Mouse (Mus musculus): ENCODE measurements around the gene Bhlha9. TPM values are rescaled to one million over a fixed set of nuclear protein-coding genes. Genes with fewer than 3 reads are reported as not detected.

Bhlha9 gene
- polyA plus RNA-seq, 1 experiment from 2014 or later, result not detected

DNA sequence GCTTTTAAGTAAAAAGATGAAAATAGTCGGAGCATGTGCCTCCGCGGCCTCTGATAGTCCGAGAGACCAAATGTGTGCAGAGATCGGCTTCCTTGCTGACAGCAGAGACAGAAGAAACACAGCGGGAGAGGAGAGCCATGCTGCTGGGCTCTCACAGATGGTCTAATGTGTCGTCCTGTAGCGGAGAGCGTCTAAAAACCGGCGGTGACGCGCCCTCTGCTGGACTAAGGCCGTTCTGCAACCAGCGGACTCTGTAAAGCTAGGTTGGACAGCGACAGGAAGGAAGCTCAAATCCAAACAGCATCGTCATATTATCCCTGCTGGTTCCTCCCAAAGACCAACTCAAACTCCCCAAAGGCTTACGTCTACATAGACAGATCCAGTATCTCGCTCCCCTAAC lies 26.3 kb upstream of the Bhlha9 start:
- no peak overlapping the region for H3K9ac ChIP-seq (replicated peaks; ENCODE audit: low read depth)
- H3K4me1 ChIP-seq (ENCODE audit: insufficient read depth, low read depth, low read length), result no peaks in the 10 kb centered on the region
- DNase-seq (ENCODE audit: low spot score) (peak; percentile 91), ATAC-seq (peak; percentile 81)
- H3K4me2 ChIP-seq (replicated peaks; ENCODE audit: low read depth, low read length), result peak overlapping the region; percentile 30; the same call in 1 of the 2 replicates
- WGBS, result under 1% methylated on average over 19 of the region's 19 CpGs
- H3K27me3 ChIP-seq (replicated peaks; ENCODE audit: insufficient read depth, low read length), result no peaks in the 10 kb centered on the region
- no peaks in the 10 kb centered on the region for H3K36me3 ChIP-seq (ENCODE audit: insufficient read depth, low read length)
- H3K27ac ChIP-seq (ENCODE audit: low read length), result no peak overlapping the region
- TF ChIP-seq EP300 (IDR thresholded peaks at IDR 0.05) (no peak), CTCF (IDR thresholded peaks at IDR 0.05) (peak; percentile 96)
- H3K9me3 ChIP-seq (ENCODE audit: low read length), result no peaks in the 10 kb centered on the region
- H3K4me3 ChIP-seq (ENCODE audit: low read depth, low read length), result no peak overlapping the region

DNA sequence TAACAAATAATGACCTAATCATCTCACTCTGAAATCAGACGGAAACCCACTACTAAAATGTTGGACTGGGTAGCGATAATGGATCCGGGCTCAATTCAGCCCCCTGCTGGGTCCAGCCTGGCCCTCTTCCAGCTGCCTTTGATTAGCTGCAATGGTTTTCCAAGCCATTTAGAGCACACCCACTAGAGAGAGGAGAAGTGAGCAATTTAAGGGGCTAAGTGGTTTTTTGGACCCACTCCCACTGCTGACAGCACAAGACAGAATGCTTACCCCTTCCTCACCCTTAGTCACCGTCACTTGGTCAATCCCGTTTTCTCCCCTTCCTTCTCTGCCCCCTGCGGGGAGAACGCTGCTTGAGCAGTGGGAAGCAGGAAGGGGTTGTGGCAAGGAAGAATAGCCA lies 25.2 kb upstream of the Bhlha9 start:
- TF ChIP-seq EP300 (IDR thresholded peaks at IDR 0.05) (no peak), CTCF (IDR thresholded peaks at IDR 0.05) (no peak)
- Histone ChIP-seq H3K9me3 (ENCODE audit: low read length) (no peaks in the 10 kb centered on the region), H3K36me3 (ENCODE audit: insufficient read depth, low read length) (no peaks in the 10 kb centered on the region), H3K27ac (ENCODE audit: low read length) (no peak overlapping the region), H3K4me2 (replicated peaks; ENCODE audit: low read depth, low read length) (peak overlapping the region; percentile 11; the same call in 1 of the 2 replicates), H3K4me1 (ENCODE audit: insufficient read depth, low read depth, low read length) (no peaks in the 10 kb centered on the region), H3K4me3 (ENCODE audit: low read depth, low read length) (no peak overlapping the region), H3K27me3 (replicated peaks; ENCODE audit: insufficient read depth, low read length) (no peaks in the 10 kb centered on the region), H3K9ac (replicated peaks; ENCODE audit: low read depth) (no peak overlapping the region)
- DNase-seq (ENCODE audit: low spot score) (no peak), ATAC-seq (no peak; the same call in 1 of the 2 replicates)
- 5% methylated on average over 7 of the region's 7 CpGs for WGBS

DNA sequence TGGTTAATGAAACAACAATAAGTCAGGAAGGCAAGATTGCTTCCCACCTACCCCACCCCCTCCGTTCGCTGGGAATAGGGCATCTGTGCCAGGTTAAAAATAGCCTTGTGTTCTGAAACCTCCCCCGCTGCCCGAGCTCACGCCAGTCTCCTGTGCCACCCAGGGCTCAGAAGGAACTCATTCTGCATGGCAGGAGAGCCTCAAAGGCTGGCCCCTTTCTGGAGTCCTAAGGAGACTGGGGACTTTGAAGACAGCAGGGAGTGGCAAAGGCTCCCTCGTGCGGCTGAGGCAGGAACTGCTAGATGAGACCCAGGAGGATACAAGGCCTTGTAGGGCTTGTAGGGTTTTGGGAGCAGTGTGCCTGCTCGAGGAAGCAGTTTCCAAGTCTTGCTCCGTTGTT lies 24.8 kb upstream of the Bhlha9 start:
- Histone ChIP-seq H3K27ac (ENCODE audit: low read length) (no peak overlapping the region), H3K4me1 (ENCODE audit: insufficient read depth, low read depth, low read length) (no peaks in the 10 kb centered on the region), H3K4me3 (ENCODE audit: low read depth, low read length) (no peak overlapping the region), H3K36me3 (ENCODE audit: insufficient read depth, low read length) (no peaks in the 10 kb centered on the region), H3K4me2 (replicated peaks; ENCODE audit: low read depth, low read length) (peak overlapping the region; percentile 11; the same call in 1 of the 2 replicates), H3K9me3 (ENCODE audit: low read length) (no peaks in the 10 kb centered on the region), H3K27me3 (replicated peaks; ENCODE audit: insufficient read depth, low read length) (no peaks in the 10 kb centered on the region), H3K9ac (replicated peaks; ENCODE audit: low read depth) (no peak overlapping the region)
- TF ChIP-seq EP300 (IDR thresholded peaks at IDR 0.05), result no peak
- peak; percentile 85 for TF ChIP-seq CTCF (IDR thresholded peaks at IDR 0.05)
- ATAC-seq, result peak; percentile 19; the same call in 1 of the 2 replicates
- peak; percentile 84 for DNase-seq (ENCODE audit: low spot score)
- WGBS, result 5% methylated on average over 9 of the region's 9 CpGs

DNA sequence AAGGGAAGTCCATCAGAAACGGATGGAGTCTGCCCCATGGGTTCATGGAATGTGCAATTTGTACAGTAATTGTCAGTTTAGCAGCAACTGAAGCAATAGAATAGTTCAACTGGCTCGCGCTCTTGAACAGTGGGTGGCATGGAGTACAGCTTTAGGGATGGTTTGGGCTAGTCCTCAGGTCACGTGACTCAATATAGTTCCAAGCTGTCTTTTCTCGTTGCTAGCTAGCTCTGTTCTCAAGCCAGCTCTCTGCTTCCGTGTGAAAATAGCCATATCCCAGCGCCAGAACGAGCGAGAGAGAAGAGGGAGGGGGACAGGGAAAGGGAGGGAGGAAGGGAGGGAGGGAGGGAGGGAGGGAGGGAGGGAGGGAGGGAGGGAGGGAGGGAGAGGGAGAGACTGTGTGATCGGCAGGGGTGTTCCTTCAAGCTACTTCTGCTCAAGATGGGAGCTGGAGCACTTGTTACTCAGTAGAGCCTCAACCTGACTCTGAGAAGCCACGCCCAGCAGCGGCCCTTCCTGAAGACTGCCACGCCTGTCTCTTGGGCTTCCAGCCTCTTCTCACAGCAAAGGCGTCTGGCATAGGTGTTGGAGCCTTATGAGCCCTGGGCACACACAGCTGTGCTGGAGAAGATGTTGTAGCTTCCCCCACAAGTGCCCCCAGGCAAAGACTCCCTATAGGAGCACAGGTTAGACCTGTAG lies 21.3 kb upstream of the Bhlha9 start:
- Histone ChIP-seq H3K4me2 (replicated peaks; ENCODE audit: low read depth, low read length) (no peak overlapping the region), H3K36me3 (ENCODE audit: insufficient read depth, low read length) (no peaks in the 10 kb centered on the region), H3K4me1 (ENCODE audit: insufficient read depth, low read depth, low read length) (no peaks in the 10 kb centered on the region), H3K4me3 (ENCODE audit: low read depth, low read length) (no peak overlapping the region), H3K27ac (ENCODE audit: low read length) (no peak overlapping the region), H3K9ac (replicated peaks; ENCODE audit: low read depth) (no peak overlapping the region), H3K27me3 (replicated peaks; ENCODE audit: insufficient read depth, low read length) (no peaks in the 10 kb centered on the region), H3K9me3 (ENCODE audit: low read length) (no peaks in the 10 kb centered on the region)
- no peak for ATAC-seq
- WGBS, result 53% methylated on average over 13 of the region's 14 CpGs
- DNase-seq (ENCODE audit: low spot score), result no peak
- no peak for TF ChIP-seq EP300 (IDR thresholded peaks at IDR 0.05)
- TF ChIP-seq CTCF (IDR thresholded peaks at IDR 0.05), result no peak

GRCm38 (mm10) chr11:76652838-76653334 lies 19.4 kb upstream of the Bhlha9 start:
- TF ChIP-seq EP300 (IDR thresholded peaks at IDR 0.05) (no peak), CTCF (IDR thresholded peaks at IDR 0.05) (no peak)

GRCm38 (mm10) chr11:76655106-76655505 lies 17.2 kb upstream of the Bhlha9 start:
- H3K4me2 ChIP-seq (replicated peaks; ENCODE audit: low read depth, low read length), result peak overlapping the region; percentile 32; the same call in 1 of the 2 replicates
- no peaks in the 10 kb centered on the region for H3K4me1 ChIP-seq (ENCODE audit: insufficient read depth, low read depth, low read length)
- ATAC-seq (no peak), DNase-seq (ENCODE audit: low spot score) (peak; percentile 75)
- 7% methylated on average over 10 of the region's 10 CpGs for WGBS
- H3K4me3 ChIP-seq (ENCODE audit: low read depth, low read length), result no peak overlapping the region
- H3K9me3 ChIP-seq (ENCODE audit: low read length), result no peaks in the 10 kb centered on the region
- H3K27ac ChIP-seq (ENCODE audit: low read length), result no peak overlapping the region
- no peak overlapping the region for H3K9ac ChIP-seq (replicated peaks; ENCODE audit: low read depth)
- H3K36me3 ChIP-seq (ENCODE audit: insufficient read depth, low read length), result no peaks in the 10 kb centered on the region
- H3K27me3 ChIP-seq (replicated peaks; ENCODE audit: insufficient read depth, low read length), result no peaks in the 10 kb centered on the region
- peak; percentile 73 for TF ChIP-seq CTCF (IDR thresholded peaks at IDR 0.05)
- no peak for TF ChIP-seq EP300 (IDR thresholded peaks at IDR 0.05)

More at GRCm38 (mm10) chr11:76652838-76653334, 19.4 kb upstream of the Bhlha9 start:
- WGBS, result 64% methylated on average over 3 of the region's 3 CpGs
- Histone ChIP-seq H3K36me3 (ENCODE audit: insufficient read depth, low read length) (no peaks in the 10 kb centered on the region), H3K27ac (ENCODE audit: low read length) (no peak overlapping the region), H3K4me3 (ENCODE audit: low read depth, low read length) (no peak overlapping the region), H3K27me3 (replicated peaks; ENCODE audit: insufficient read depth, low read length) (no peaks in the 10 kb centered on the region), H3K9ac (replicated peaks; ENCODE audit: low read depth) (no peak overlapping the region), H3K9me3 (ENCODE audit: low read length) (no peaks in the 10 kb centered on the region), H3K4me1 (ENCODE audit: insufficient read depth, low read depth, low read length) (no peaks in the 10 kb centered on the region), H3K4me2 (replicated peaks; ENCODE audit: low read depth, low read length) (no peak overlapping the region)
- ATAC-seq, result no peak
- DNase-seq (ENCODE audit: low spot score), result no peak
